Mouse (Mus musculus) adrenal gland, postnatal 36 days (tissue): ENCODE results near the gene Mybpc1. TPM values are rescaled to one million over a fixed set of nuclear protein-coding genes. Genes with fewer than 3 reads are reported as not detected.

Experiments
- DNase-seq, 2 experiments: peaks; one replicate each; pipeline ENCODE4 v3.0.0; 2021; ENCODE audit warnings: mixed read lengths in 1 of 2
- long read RNA-seq, 2 experiments: library from polyadenylated mRNA; stranded (forward); transcript quantifications; one replicate each; pipeline ENCODE4 v2.0.0; 2021; ENCODE audit warnings: borderline sequencing depth in 2 of 2
- total RNA-seq, 2 experiments: library from RNA; stranded (reverse); gene quantifications; 2 replicates each; pipeline ENCODE4 v1.2.3; 2021

The Mybpc1 gene
- total RNA-seq: 1 to 10 TPM; 1.2 to 2.0 TPM
- long read RNA-seq, experiment 1, partial matches to known transcripts: 2 of 14 reads
- long read RNA-seq, experiment 1, other reads (novel, unspliced or antisense): 12 of 14 reads
- long read RNA-seq, experiment 2: 0 reads

DNA sequence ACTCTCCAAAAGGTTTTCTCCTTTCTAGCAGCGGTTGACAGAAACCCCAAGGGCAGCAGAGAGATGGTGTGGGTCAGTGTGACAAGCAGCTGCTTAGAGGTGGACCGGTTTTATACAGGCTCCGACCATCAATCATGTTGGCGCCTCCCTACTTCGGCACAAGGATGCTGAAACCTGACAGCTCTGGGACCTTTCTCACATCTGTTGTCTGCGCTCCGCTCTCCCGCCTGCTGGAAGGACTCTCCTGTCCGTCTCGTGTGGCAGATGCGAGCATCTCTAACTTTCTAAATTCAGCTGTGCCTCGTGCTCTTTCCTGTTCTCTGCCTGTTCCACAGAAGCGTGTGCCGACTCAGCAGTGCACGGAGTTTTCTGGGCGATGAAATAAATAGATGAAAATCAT is at the start of gene Mybpc1:
TSS of gene Mybpc1 (minus strand) at position 210 of the 400 bp plus-strand sequence.
- DNase-seq: no peak

DNA sequence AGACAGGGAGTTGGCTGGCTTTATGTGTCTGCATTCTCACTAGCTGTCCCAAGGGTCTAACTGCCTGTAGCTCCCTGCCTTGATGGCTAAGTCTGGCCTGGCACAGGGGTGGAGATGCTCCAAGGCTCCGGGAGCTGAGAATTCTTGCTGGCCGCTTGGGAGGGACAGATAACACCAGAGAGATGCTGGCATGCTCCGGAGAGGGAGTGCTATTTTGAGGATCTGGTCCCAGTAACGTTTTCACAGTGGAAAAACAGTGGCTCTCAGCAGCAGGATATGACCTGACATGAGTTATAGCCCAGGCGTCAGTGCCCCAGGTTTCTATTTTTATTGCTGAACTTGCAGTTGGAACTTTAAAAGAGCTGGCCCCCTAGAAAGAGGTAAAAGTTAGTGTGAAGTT is 40.5 kb upstream of the Mybpc1 start:
- peak; percentile 4 to 13 for DNase-seq

DNA sequence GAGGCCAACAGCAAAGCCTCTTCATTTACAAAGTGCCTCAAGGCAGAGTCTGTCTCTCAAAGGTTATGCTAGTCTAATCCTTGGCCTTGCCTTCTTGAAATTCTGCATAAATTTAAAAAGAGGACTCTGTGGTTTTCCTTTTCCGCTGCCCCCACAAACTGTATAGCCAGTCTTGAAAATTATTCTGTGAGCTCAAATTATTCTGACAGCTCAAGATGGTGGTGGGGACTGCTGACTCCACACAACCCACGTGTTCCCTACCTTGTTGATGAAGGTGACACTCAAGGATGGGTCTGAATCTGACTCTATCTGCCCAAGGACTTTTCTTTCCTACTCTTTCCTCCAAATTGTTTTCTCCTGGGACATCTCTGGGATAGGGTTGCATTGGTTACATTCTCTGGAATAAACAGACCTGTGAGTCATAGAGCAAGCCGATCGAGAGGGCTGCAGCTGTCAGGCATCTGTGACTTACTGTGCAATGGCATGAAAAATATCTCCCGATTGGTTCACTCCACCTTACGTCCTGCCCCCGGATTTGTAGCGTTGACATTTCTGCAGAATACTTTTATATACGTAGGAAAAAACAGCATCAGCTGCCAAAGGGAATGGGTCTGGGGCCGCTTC is 26.5 kb upstream of the Mybpc1 start:
- DNase-seq: peak; percentile 33 to 45

DNA sequence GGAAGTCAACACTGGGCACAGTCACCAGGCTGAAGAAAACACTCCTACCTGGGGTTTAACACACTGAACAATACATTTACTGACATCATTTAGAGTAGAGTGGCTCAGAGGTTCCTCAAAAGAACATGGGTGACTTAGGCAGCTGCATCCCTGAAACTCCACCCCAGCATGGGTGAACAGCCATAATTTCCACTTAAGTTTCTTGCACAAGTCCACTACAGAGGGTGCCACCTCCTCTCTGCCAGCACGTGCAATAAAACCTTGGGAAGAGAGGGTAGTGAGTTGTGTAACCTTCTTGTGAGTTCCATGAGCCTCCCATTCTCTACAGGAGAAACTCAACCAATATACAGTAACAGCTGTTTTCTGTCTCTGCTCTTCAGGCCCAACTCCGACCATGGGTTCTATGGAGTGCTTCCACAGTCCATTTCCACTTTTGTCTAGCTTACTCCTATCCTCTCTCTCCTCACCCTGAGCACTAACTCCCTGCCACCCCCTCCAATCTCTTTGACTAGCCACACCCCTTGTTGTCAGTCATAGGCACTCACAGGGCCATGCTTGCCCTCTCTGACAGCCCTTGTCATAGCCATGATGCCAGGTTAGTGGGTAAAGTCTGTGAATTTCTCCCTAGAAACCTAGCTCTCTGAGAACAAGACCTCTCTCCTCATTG is 25.8 kb upstream of the Mybpc1 start:
- DNase-seq: no peak

DNA sequence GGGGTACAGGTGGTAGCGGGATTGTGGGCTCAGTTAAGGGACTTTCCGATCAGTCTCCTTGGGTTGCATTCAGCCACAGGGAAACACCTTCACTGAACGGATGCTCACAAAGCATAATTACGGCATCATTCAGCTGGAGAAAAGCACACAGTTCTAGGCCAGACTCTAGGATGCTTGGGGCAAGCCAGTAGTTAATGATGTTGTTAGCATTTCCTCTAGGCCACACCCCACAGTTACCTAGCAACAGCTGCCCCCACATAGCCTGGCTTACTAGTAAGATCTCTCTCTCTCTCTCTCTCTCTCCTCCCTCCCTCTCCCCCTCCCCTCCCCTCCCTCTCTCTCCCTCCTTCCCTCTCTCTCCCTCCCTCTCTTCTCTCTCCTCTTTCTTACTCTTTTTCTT is 22.1 kb upstream of the Mybpc1 start:
- DNase-seq: no peak

DNA sequence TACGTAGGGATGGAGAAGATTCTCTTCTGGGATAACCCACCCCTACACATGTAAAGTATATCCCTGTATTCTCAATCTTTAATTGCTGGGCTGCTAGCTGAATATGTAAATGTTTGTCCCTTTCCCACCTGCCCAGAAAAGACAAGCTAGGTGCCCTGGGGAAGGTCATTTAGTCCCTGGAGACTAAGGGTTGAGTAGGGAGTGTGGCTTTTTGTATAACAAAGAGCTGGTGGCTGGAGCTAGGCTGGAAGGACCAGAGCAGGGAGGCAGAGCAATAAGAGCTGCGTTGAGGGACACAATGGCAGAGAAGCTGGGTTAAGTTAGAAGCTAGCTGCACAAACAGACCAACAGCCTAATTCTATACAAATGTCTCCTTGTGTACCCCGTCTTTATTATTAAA is 21.2 kb upstream of the Mybpc1 start:
- no peak for DNase-seq

DNA sequence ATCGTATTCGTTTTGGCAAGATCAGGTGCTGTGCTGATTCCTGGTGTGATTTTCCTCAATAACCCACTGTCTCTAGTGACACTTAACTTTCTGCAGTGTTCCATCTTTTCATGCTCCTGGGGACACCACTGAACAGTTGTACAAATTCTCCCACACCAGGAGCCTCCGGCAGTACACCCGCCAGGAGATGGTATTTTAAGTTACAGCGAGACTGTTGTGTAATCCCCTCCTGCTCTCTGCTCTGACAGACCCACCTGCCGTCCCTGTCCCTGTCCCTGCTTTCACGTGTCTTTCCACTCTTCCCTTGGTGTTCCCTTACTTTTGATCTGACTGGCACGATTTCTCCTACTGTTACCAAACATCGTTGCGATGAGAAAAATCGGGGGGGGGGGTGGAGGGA is 19.3 kb upstream of the Mybpc1 start:
- no peak for DNase-seq

DNA sequence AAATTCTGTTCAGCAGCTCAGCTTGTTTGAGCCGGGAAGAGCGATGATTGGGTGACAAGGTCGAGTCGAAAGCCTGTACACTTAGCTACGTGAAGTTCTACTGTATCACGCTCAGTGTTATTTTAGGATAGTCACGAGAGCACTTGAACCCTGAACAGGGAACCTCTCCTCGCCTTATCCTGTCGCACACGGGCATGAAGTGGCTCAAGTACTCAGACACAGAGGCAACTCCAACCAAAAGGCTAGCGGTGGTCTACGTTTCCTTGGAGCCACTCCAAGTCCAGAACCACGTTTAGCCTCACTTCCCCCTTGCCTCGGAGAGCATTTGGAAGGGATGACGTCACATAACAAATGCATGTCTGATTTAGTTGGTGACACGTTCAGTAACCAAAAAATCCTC is 17.7 kb upstream of the Mybpc1 start:
- no peak for DNase-seq

DNA sequence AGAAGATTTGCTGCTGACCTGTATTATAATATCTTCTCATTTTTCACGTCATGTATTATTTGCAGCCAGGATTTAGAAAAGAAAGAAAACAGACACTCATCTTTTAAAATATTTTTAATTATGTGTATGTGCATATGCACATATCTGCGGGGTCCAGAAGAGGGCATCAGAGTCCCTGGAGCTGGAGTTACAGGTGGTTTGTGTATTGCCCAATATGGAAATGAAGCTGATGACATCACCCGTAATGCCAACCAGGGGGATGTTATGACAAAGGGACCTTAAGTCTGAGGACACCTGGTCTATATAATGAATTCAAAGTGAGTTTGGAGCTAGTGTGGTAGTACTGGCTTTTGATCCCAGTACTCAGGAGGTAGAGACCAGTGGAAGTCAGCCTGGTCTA is 15.9 kb upstream of the Mybpc1 start:
- no peak for DNase-seq

DNA sequence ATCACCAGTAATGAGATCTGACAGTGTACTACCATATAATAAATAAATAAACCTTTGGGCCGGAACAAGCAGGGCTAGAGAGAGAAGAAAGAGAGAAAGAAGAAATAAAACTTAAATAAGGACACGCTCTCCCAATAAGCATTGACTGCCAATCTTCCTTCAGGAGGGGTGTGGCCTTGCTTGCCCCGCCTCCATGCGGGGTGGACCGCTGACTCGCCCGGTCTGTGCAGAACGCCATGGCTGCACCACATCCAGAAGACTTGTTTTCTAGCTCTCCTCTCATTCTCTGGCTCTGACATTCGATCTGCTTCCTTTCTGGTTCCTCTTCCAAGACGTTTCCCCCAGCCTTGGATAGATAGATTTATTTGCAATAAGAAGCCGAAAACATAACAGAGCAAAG is 8.1 kb upstream of the Mybpc1 start:
- DNase-seq: peak; percentile 55 to 65

DNA sequence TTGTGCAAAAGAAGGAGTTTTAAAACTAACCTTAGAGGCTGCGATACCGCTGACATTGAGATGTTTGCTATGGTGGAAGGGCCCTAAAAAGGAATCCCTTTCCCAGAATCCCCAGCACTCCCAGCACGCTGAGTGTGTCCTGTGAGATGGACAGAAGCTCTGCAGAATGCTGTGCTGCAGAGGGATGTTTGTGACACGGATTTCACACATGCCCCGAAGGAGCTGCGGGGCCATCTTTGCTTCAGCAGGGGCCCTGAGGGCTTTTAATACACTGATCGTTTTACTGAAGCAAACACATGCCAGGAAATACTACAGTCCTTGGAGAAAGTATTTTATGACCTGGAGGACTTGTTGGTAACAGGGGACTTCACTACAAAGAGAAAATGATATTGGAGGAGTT is 1.7 kb upstream of the Mybpc1 start:
- DNase-seq: no peak

DNA sequence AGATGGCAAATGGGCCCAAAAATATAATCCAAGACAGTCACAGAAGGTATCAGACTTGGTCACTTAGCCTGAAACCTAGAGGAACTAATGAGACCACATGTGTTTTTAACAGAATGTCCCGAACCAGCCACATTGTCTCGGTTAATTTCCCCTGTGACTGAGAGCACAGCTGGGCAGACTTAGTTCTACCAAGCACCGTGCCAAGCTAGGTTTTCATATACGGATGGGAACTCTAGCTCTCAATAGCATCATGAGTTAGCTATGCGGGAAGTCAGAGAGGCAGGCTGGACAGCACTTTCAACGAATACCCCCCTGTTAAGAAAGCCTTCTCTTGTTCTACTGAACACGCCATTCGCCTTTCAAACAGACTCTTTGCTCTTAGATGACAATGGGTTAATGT is 1.1 kb upstream of the Mybpc1 start:
- DNase-seq: no peak

DNA sequence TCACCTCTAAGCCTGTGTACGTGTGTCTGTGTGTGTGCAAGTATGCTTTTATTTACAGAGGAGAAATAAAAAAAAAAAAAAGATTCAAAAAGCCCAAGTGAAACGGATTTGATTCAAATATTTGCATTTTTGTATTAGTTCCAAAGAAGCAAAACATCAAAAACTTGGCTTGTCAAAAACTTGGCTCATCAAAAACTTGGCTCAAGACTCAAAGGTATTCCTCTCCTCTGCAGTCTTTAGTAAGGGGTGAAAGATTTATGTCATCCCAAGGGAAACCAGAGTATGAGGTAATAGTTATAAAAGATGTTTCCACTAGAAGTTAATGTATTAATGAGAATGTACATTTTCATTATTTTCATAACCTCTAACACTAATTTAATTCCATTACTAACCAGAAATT is 1.2 kb downstream of the Mybpc1 start:
- DNase-seq: peak in 1 of 2 experiments; percentile 19

DNA sequence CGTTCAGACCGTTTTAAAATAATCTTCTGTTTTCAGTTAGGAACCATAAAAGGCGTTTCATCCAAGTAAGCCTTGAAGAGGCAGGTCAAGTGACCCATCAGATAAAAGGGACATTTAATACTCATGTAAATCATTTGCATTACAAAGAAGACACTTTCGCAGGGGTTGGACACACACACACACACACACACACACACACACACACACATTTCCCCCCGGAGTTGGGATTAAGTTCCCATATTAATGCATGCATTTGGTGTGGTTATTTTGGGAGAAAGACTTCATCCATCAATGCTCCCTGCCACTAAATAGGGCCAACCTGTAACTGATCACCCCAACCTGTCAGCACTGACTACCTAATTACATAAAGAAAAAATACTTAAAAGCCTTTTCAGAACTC is 1.7 kb downstream of the Mybpc1 start:
- no peak for DNase-seq

DNA sequence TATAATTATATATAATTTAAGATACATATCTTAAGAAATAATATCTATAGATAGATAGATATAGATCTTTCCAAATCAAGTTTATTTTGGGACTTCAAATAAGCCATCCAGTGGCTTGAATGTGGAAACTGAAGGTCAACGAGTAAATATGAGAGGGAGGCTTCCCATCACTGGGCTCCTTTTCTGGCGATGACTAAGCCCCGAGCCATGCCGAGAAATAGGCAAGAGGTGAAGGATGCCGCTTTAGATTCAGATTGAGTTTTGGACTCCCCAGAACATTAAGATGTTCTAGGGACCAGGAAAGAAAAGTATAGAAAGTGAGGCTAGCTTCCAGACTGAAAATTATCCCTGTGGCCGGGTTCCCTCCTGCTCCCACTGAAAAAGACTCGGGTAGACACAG is 4.4 kb downstream of the Mybpc1 start:
- peak; percentile 35 to 52 for DNase-seq

DNA sequence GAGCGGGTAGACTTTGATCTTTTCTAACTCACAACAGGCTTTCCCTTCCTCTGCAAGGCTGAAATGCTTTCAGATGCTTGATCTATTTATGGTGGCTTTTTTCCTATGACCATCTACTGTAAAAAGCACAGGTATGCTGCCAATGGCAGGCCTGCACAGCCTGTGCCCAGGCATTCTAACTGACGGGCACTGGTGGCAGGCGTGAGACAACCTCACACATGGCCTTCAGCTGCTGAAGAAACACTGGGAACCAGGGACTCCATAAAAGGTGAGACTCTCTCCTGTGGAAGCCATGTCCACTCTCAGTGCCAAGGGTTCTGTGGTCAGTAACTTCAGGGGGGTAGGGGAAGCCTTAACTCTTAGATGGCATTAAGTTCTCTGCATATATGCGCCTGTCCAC is 12.6 kb downstream of the Mybpc1 start:
- DNase-seq: no peak

DNA sequence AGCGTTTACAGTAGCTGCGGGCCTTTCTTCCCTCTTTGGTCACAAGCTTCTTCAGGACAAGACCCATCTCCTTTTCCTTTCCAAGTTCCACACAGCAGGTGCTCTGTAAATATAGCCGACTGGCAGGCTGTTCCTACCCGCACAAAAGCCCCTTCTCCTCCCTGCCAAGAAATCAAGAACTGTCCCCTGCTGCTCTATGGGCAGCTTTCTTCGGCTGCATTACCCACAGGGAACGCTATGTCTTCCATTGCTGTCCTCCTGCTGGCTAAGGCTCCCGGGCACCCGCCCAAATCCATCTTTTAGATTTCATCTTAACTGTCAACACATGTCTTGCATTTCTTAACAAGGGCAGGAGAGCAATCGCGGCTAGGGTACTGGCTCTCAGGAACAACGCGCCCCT is 13.9 kb downstream of the Mybpc1 start:
- peak; percentile 31 to 50 for DNase-seq

DNA sequence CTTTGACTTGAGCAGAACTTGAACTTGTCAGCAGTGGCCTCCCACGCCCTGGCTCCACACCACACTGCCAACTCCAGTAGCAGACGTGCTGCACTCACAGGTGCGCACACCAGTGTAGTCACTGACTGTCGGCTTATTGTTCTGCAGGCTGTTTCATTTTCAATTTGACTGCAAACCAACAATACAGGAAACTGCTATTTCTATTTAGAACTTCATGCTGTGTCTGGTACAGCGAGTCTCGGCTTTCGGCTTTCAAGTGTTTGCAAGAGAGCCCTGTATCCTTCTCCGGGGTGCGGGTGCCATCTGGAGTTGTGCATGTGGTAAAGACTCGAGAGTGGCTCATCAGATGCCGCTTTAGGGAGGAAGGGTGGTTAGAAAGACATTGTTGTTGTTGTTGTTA is 20.5 kb downstream of the Mybpc1 start:
- DNase-seq: no peak

DNA sequence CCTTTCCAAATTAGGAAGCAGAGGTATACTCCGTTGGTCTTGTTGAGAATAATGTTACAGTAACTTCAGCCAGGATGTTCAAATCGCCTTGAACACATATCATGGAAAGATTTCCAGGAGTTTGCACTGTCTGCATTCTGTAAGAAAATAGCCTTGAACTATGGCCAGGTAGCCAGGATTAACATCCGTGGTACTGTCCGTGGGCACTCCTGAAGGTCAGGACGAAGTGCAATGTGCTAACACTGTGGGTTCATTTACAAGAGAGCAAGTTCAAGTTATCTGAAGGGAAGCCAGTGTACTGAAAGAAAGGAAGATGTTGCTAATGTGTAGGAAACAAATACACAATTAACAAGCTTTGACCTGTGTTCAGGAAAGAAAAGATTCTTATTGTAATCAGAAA is 24.2 kb downstream of the Mybpc1 start:
- DNase-seq: no peak

DNA sequence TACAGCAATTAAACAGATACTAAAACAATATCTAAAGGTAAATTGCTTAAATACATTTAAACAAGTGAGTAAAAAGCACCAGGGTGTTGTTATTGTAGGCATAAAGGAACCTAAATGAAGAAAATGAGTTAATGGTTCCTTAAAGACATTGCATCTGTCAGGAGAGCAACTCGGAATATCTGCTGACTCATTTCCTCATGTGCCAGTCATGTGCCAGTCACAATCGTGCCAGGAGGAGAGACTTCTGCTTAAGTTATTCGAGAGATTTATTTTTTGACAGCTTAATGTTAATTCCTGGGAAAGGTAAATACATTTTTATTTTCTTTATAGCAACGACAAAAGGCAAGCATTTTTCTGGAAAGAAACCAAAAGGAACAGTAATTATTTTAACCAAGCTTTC is 26.3 kb downstream of the Mybpc1 start:
- no peak for DNase-seq

DNA sequence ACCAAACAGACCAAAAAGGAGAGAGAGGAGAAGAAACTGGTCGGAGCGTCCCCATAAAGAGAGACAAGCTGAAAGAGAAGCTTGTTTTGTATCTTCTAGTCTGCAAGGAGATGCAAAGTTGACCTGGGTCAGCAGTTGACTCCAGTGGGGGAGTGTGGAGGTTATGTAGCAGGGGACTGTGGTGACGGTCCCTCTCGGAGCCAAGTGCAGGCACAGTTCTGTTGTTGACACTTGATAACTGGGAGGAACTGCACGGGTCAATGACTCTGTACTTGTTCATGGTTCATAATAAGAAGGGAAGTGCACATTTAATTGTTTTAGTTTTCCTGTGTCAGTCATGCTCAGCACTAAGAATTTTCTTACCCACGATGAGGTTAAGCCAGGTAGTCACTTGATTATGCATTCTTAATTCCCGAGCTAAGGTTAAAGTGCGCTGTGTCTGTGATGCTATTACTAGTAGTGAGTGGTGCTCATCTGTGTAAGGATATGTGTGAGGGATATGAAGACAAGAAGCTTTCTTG is 30.8 kb downstream of the Mybpc1 start:
- no peak for DNase-seq

DNA sequence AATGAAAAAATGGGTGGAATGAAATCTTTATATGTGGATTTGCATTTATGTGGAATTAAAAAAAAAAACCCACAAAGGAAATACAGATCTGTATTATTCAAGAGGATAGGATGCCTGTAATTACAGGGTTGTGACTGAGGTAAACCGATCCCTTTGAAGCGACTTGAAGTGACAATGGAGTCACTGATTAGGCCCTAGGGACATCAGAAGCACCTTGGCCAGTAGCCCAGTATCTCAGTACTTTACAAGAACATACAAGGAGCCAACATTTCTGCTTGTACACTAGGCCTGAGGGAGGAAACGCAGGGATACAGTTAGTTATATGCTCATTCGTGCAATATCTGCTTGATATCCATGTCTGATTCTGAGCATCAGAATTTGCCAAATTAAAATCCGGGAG is 32.8 kb downstream of the Mybpc1 start:
- no peak for DNase-seq

DNA sequence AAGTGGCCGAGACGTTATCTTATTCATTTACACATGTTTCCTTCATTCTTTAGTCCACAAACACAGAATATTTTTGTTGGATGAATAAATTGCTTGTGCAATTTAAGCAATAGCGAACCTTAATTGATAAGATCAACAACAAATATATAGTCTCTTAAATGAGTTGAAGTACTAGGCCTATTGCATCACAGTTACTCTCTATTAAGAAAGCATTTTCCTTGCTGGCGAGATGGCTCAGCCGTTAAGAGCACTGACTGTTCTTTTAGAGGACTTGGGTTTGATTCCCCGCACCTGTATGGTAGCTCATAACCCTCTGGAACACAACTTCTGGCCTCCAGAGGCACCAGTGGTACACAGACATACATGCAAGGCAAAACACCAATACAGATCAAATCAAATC is 47.9 kb downstream of the Mybpc1 start:
- no peak for DNase-seq

DNA sequence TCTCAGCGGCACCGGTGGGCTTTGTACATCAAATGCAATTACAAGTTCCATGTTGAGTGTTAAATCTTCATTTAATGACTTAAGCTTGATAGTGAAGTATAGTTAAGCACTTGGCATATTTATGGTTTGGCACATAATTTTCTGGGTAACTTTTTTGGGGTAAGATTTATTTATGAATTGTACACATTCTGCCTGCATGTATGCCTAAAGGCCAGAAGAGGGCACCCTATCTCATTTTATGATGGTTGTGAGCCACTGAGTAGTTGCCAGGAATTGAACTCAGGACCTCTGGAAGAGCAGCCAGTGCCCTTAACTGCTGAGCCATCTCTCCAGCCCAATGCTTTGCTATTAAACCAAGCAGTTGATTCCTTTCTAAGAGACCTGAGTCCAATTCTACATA is 52.2 kb downstream of the Mybpc1 start:
- no peak for DNase-seq
